Mouse (Mus musculus) ES-E14 (cell line): Measurements from ENCODE around the gene Gria4. TPM values are rescaled to one million over a fixed set of nuclear protein-coding genes. Genes with fewer than 3 reads are reported as not detected.

ENCODE experiments used
- DNase-seq: peaks from one replicate; pipeline ENCODE4 v3.0.0-alpha.2; 2013; ENCODE audit warnings: low read depth, low spot score
- H3K27ac ChIP-seq: 2 replicates; pipeline ENCODE4 v1.5.1; 2012; ENCODE audit warnings: low read depth, mild to moderate bottlenecking, low read length, moderate library complexity, mixed read lengths; ENCODE audit not compliant: poor library complexity, insufficient read depth, severe bottlenecking
- H3K36me3 ChIP-seq: 2 replicates; pipeline ENCODE4 v1.6.1; 2012; ENCODE audit warnings: mild to moderate bottlenecking, low read length, moderate library complexity, mixed read lengths; ENCODE audit not compliant: control insufficient read depth, poor library complexity, insufficient read depth, severe bottlenecking
- H3K4me1 ChIP-seq, 2 experiments: fragments of 150-350 bp in 1 of 2; sonication (generic) in 1 of 2; 2 replicates each; pipeline ENCODE4 v1.6.1; 2012; ENCODE audit warnings: low read length in 2 of 2, mild to moderate bottlenecking in 1 of 2, mixed read lengths in 1 of 2; ENCODE audit not compliant: control insufficient read depth in 2 of 2, insufficient read depth in 2 of 2, poor library complexity in 1 of 2
- H3K4me3 ChIP-seq, 2 experiments: fragments of 150-350 bp in 1 of 2; sonication (generic) in 1 of 2; 2 replicates each; pipeline ENCODE4 v1.5.1; 2012; ENCODE audit warnings: low read length in 2 of 2, low read depth in 1 of 2, mild to moderate bottlenecking in 1 of 2, mixed read lengths in 1 of 2; ENCODE audit not compliant: insufficient read depth in 1 of 2, poor library complexity in 1 of 2, severe bottlenecking in 1 of 2
- H3K9ac ChIP-seq: 2 replicates; pipeline ENCODE4 v1.6.1; 2012; ENCODE audit warnings: low read depth, mild to moderate bottlenecking, low read length, mixed read lengths; ENCODE audit not compliant: poor library complexity, insufficient read depth, severe bottlenecking
- H3K9me3 ChIP-seq: fragments of 150-350 bp; sonication (generic); 2 replicates; pipeline ENCODE4 v1.6.1; 2012; ENCODE audit warnings: low read depth, mild to moderate bottlenecking, low read length; ENCODE audit not compliant: control insufficient read depth, insufficient read depth
- CHD2 ChIP-seq: IDR thresholded peaks from 2 replicates; pipeline ENCODE4 v1.6.1; 2014; ENCODE audit warnings: mild to moderate bottlenecking, low read depth, low read length, inconsistent platforms
- HCFC1 ChIP-seq: IDR thresholded peaks from 2 replicates; pipeline ENCODE4 v1.6.1; 2012; ENCODE audit warnings: low read length, inconsistent platforms, borderline replicate concordance; ENCODE audit not compliant: insufficient read depth
- MAFK ChIP-seq: IDR thresholded peaks from 2 replicates; pipeline ENCODE4 v1.6.1; 2014; ENCODE audit warnings: mild to moderate bottlenecking, low read depth, low read length, inconsistent platforms; ENCODE audit not compliant: insufficient read depth
- ZC3H11A ChIP-seq: IDR thresholded peaks from 2 replicates; pipeline ENCODE4 v1.6.1; 2012; ENCODE audit warnings: low read depth, mild to moderate bottlenecking, inconsistent platforms, low read length, borderline replicate concordance
- ZNF384 ChIP-seq: IDR thresholded peaks from 2 replicates; pipeline ENCODE4 v1.6.1; 2012; ENCODE audit warnings: low read depth, low read length, inconsistent platforms
- in situ Hi-C, 2 experiments: fragments of 600-800 bp; cut with MboI; formaldehyde crosslinking; loops; one replicate each; pipeline ENCODE4 v1.15.1; 2025; ENCODE audit warnings: low sequenced_read_pairs in 2 of 2, inconsistent platforms in 1 of 2; ENCODE audit not compliant: unreplicated experiment in 2 of 2
- total RNA-seq: library from RNA; depleted of rRNA; stranded (reverse); fragments of 300-350 nt; gene quantifications from 2 replicates; pipeline ENCODE4 v1.2.3, GENCODE M21; 2012

Gria4 gene
- total RNA-seq, 1 experiment, result 1.5 TPM

GRCm38 (mm10) chr9:4539218-4539617 lies 256.8 kb downstream of the Gria4 start:
- Histone ChIP-seq H3K36me3 (no peaks in the 10 kb centered on the region), H3K4me3 (no peak overlapping the region), H3K9me3 (no peaks in the 10 kb centered on the region), H3K27ac (no peak overlapping the region), H3K4me1 (no peaks in the 10 kb centered on the region), H3K9ac (no peak overlapping the region)
- no peak for DNase-seq
- no peak for TF ChIP-seq CHD2
- TF ChIP-seq MAFK, result no peak
- TF ChIP-seq ZNF384, result no peak
- TF ChIP-seq ZC3H11A, result no peak
- no peak for TF ChIP-seq HCFC1
- in situ Hi-C loops, result no loop called here

- no peak overlapping the region for H3K27ac ChIP-seq
- H3K36me3 ChIP-seq, result no peaks in the 10 kb centered on the region
- H3K4me3 ChIP-seq, result no peak overlapping the region
- no peaks in the 10 kb centered on the region for H3K4me1 ChIP-seq
- no peaks in the 10 kb centered on the region for H3K9me3 ChIP-seq
- H3K9ac ChIP-seq, result no peak overlapping the region
- DNase-seq, result peak; percentile 25
- in situ Hi-C loops, result no loop called here
- TF ChIP-seq CHD2 (no peak), ZC3H11A (peak; percentile 78; the same call in 1 of the 2 replicates), HCFC1 (no peak)
Observed at GRCm38 (mm10) chr9:4536514-4537150, 259.4 kb downstream of the Gria4 start.

- no peak for TF ChIP-seq MAFK
- TF ChIP-seq HCFC1, result no peak
- no peak for TF ChIP-seq ZC3H11A
- TF ChIP-seq CHD2, result no peak
- TF ChIP-seq ZNF384, result no peak
- in situ Hi-C loops, result no loop called here
- Histone ChIP-seq H3K4me3 (no peak overlapping the region), H3K9ac (no peak overlapping the region), H3K36me3 (no peaks in the 10 kb centered on the region), H3K27ac (no peak overlapping the region), H3K9me3 (no peaks in the 10 kb centered on the region), H3K4me1 (no peaks in the 10 kb centered on the region)
- DNase-seq, result no peak
Observed at GRCm38 (mm10) chr9:4514563-4514885, 281.5 kb downstream of the Gria4 start.

- in situ Hi-C loops, result no loop called here
- H3K27ac ChIP-seq, result no peak overlapping the region
- H3K9me3 ChIP-seq, result no peaks in the 10 kb centered on the region
- H3K4me1 ChIP-seq, result no peaks in the 10 kb centered on the region
- no peaks in the 10 kb centered on the region for H3K36me3 ChIP-seq
- no peak overlapping the region for H3K4me3 ChIP-seq
- no peak overlapping the region for H3K9ac ChIP-seq
- no peak for TF ChIP-seq HCFC1
- no peak for TF ChIP-seq MAFK
- DNase-seq, result no peak
Observed at GRCm38 (mm10) chr9:4513796-4514562, 282.1 kb downstream of the Gria4 start.

- Histone ChIP-seq H3K36me3 (no peaks in the 10 kb centered on the region), H3K27ac (no peak overlapping the region), H3K4me1 (no peaks in the 10 kb centered on the region), H3K9me3 (no peaks in the 10 kb centered on the region; the same call in 1 of the 2 replicates), H3K4me3 (no peak overlapping the region), H3K9ac (no peak overlapping the region)
- in situ Hi-C loops, result no loop called here
- TF ChIP-seq ZC3H11A (no peak), MAFK (no peak), HCFC1 (no peak), CHD2 (no peak), ZNF384 (no peak)
- no peak for DNase-seq
Observed at GRCm38 (mm10) chr9:4506086-4506485, 289.9 kb downstream of the Gria4 start.
